7 mouse cellular contexts compared by ENCODE assay signal in the genomic region with DNA sequence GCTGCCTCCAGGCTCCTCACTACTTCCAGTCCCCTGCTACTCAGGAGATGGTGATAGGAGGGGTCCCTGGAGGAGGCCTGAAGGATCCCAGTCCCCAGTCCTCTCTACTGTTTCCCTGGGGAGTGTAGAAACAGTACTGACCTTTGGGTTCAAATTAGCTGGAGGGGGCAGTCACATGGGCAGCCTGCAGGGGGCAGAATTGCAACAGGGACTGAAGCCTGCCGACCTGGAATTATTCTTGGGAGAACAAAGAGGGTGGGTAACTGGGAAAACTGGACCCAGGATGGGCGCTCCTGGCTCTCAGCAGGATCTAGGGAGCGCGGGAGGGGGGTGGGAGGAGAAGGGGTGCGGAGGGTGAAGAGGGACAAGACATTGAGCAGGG. TPM values are rescaled to one million over a fixed set of nuclear protein-coding genes. Genes with fewer than 3 reads are reported as not detected.
DNase-seq lines count a peak whose midpoint lies in the region; ATAC-seq and TF ChIP-seq lines count a peak whose summit lies in the region.

No protein-coding gene starts in this region.

- TF ChIP-seq CTCF in G1E (IDR thresholded peaks at IDR 0.05; ENCODE audit: low read depth, low read length), result peak; percentile 51
- TF ChIP-seq CTCF in embryonic fibroblast, embryonic 13.5 days (IDR thresholded peaks at IDR 0.05; ENCODE audit: borderline replicate concordance, insufficient read depth, low read length), result 0 out of 2 replicates have a peak, but pooled peaks have one; percentile 40

- peak overlapping the region; percentile 60 for H3K9ac ChIP-seq in heart, embryonic 15.5 days

- peak overlapping the region; percentile 57 for H3K4me2 ChIP-seq in heart, embryonic 15.5 days

- no peaks in the 10 kb centered on the region for H3K36me3 ChIP-seq in G1E (replicated peaks)
- H3K36me3 ChIP-seq in heart, embryonic 15.5 days, result peaks cover 6% of the 10 kb centered on the region; the same call in 1 of the 2 replicates

- no peak for ATAC-seq in G1E (ENCODE audit: extremely low read depth, insufficient number of reproducible peaks, low FRiP score, poor library complexity, severe bottlenecking)
- no peak for ATAC-seq in heart, embryonic 15.5 days (replicated peaks; ENCODE audit: insufficient number of reproducible peaks, insufficient read depth, low FRiP score, low read depth)

- no peak overlapping the region for H3K4me3 ChIP-seq in G1E (ENCODE audit: low read depth, low read length)
- no peak overlapping the region for H3K4me3 ChIP-seq in embryonic fibroblast, embryonic 13.5 days (ENCODE audit: insufficient read depth, low read length)
- peak overlapping the region; percentile 25 for H3K4me3 ChIP-seq in heart, embryonic 15.5 days

- H3K27ac ChIP-seq in embryonic fibroblast, embryonic 13.5 days (ENCODE audit: insufficient read depth, low read length), result peak overlapping the region; percentile 96
- peak overlapping the region; percentile 96 for H3K27ac ChIP-seq in heart, embryonic 15.5 days

- 0 out of 2 replicates have a peak, but pooled peaks have one; percentile 9 for TF ChIP-seq POLR2A in embryonic fibroblast, embryonic 13.5 days (IDR thresholded peaks at IDR 0.05; ENCODE audit: low read depth, low read length)

- H3K9me3 ChIP-seq in G1E (replicated peaks), result no peaks in the 10 kb centered on the region
- H3K9me3 ChIP-seq in heart, embryonic 15.5 days (replicated peaks), result no peaks in the 10 kb centered on the region

- H3K27me3 ChIP-seq in G1E (ENCODE audit: insufficient read depth, low read length), result peaks cover 24% of the 10 kb centered on the region
- no peaks in the 10 kb centered on the region for H3K27me3 ChIP-seq in heart, embryonic 15.5 days

- peak; percentile 34 to 38 for DNase-seq in B cell, adult 2 months
- no peak for DNase-seq in G1E (ENCODE audit: low spot score)
- peak; percentile 31 to 69 for DNase-seq in kidney, postnatal 36 days
- DNase-seq in mesoderm, embryonic 11.5 days (ENCODE audit: low read depth, low spot score), result peak; percentile 80
- DNase-seq in thymus, postnatal 25 days, result peak; percentile 52

- WGBS in heart, embryonic 15.5 days, result 12% methylated on average over 5 of the region's 5 CpGs

- no peaks in the 10 kb centered on the region for H3K4me1 ChIP-seq in G1E (ENCODE audit: insufficient read depth, low read depth, low read length)
- peaks cover 38% of the 10 kb centered on the region for H3K4me1 ChIP-seq in embryonic fibroblast, embryonic 13.5 days (ENCODE audit: control insufficient read depth, insufficient read depth, low read length)
- peaks cover 88% of the 10 kb centered on the region for H3K4me1 ChIP-seq in heart, embryonic 15.5 days (replicated peaks)

RNA-seq across cellular contexts. Expression of gene Tnnt3, which starts 17.5 kb away (rescaled TPM):
- total RNA-seq in G1E (2014; fragmentation: Nextera tagmentation) (not detected in 2 replicates), G1E (2017) (not detected in 2 replicates)
- polyA plus RNA-seq in G1E (2012), result not detected in 2 replicates
- polyA plus RNA-seq in embryonic fibroblast, embryonic 13.5 days (2011; ENCODE audit: insufficient read length, low read depth, missing spikeins), result 1.4 TPM in 2 replicates
- polyA plus RNA-seq in heart, embryonic 15.5 days (2015; fragmentation: Nextera tagmentation; extraction: Ambion mirVana), result 4.6 and 4.8 TPM in 2 replicates

RNA-seq across cellular contexts. Expression of gene Lsp1, which starts 20.6 kb away (rescaled TPM):
- total RNA-seq in G1E (2014; fragmentation: Nextera tagmentation), result 0.78 TPM in 1 of 2 replicates, not detected in the other
- 0.16 and 0.41 TPM in 2 replicates for total RNA-seq in G1E (2017)
- 0.09 TPM in 2 replicates for polyA plus RNA-seq in G1E (2012)
- 114 and 159 TPM in 2 replicates for polyA plus RNA-seq in embryonic fibroblast, embryonic 13.5 days (2011; ENCODE audit: insufficient read length, low read depth, missing spikeins)
- 49.6 and 83.5 TPM in 2 replicates for polyA plus RNA-seq in heart, embryonic 15.5 days (2015; fragmentation: Nextera tagmentation; extraction: Ambion mirVana)

RNA-seq across cellular contexts. Expression of gene Tnni2, which starts 39.6 kb away (rescaled TPM):
- total RNA-seq in G1E (2014; fragmentation: Nextera tagmentation), result not detected in 2 replicates
- total RNA-seq in G1E (2017), result 2.5 and 3.5 TPM in 2 replicates
- polyA plus RNA-seq in G1E (2012), result 1.0 TPM in 1 of 2 replicates, not detected in the other
- 1.1 TPM in 1 of 2 replicates, not detected in the other for polyA plus RNA-seq in embryonic fibroblast, embryonic 13.5 days (2011; ENCODE audit: insufficient read length, low read depth, missing spikeins)
- polyA plus RNA-seq in heart, embryonic 15.5 days (2015; fragmentation: Nextera tagmentation; extraction: Ambion mirVana), result 16.8 and 16.9 TPM in 2 replicates

RNA-seq across cellular contexts. Expression of gene Syt8, which starts 46.5 kb away (rescaled TPM):
- total RNA-seq in G1E (2014; fragmentation: Nextera tagmentation) (not detected in 2 replicates), G1E (2017) (2.1 and 3.5 TPM in 2 replicates)
- polyA plus RNA-seq in G1E (2012), result not detected in 2 replicates
- polyA plus RNA-seq in embryonic fibroblast, embryonic 13.5 days (2011; ENCODE audit: insufficient read length, low read depth, missing spikeins), result 1.3 and 2.4 TPM in 2 replicates
- 0.48 and 1.7 TPM in 2 replicates for polyA plus RNA-seq in heart, embryonic 15.5 days (2015; fragmentation: Nextera tagmentation; extraction: Ambion mirVana)

RNA-seq across cellular contexts. Expression of gene Mrpl23, which starts 51.3 kb away (rescaled TPM):
- total RNA-seq in G1E (2014; fragmentation: Nextera tagmentation) (33.1 and 49.2 TPM in 2 replicates), G1E (2017) (44.4 and 54.4 TPM in 2 replicates)
- 21.5 and 30.3 TPM in 2 replicates for polyA plus RNA-seq in G1E (2012)
- polyA plus RNA-seq in embryonic fibroblast, embryonic 13.5 days (2011; ENCODE audit: insufficient read length, low read depth, missing spikeins), result 8.2 and 10.6 TPM in 2 replicates
- polyA plus RNA-seq in heart, embryonic 15.5 days (2015; fragmentation: Nextera tagmentation; extraction: Ambion mirVana), result 17.0 and 18.7 TPM in 2 replicates

Comparison
In these comparisons a context has a peak if more than half of its experiments do, and no peak if none do; other contexts are left out.
1. RNA of gene Lsp1, which starts 20.6 kb away (polyA plus RNA-seq): 114 to 159 TPM in embryonic fibroblast, embryonic 13.5 days and 49.6 to 83.5 TPM in heart, embryonic 15.5 days; 0.09 TPM in G1E; every median in the first group is over 10 times any median in the second.